Mouse (Mus musculus) liver, embryonic 18 days (tissue): ENCODE results near the gene Hgfac. TPM values are rescaled to one million over a fixed set of nuclear protein-coding genes. Genes with fewer than 3 reads are reported as not detected.

Experiments
- polyA plus RNA-seq: library from polyadenylated mRNA; depleted of rRNA; stranded (reverse); fragments of >200 nt; gene quantifications from 2 replicates; pipeline ENCODE4 v1.2.3, GENCODE M21; 2012; rRNA removed

Hgfac gene
- 354 and 413 TPM in 2 replicates for polyA plus RNA-seq

DNA sequence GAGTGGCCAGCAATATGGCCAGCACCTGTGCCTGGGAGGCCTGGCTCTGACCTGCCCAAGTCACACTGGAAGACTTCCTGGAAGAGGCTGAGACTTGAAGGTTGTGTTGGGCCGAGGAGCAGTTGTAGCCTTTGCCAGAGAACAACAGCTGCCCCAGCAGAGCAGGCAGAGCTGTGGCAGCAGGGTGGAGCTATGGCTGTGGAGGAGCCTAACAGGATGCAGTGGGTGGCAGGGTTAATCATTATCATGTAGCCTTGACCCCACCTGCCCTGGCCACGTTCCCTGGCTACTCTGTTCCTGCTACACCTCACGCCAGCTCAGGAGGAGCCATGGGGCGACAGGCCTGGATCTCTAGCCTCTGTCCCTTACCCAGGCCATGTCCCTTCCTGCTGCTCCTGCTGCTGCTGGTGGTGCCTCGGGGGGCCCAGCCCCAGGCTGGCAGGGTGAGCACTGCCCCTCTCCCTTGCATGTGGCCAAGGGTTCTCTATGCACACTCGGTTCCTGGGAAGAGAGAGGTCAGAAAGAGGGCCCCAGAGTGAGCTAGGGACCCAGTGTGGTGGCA lies at the start of gene Hgfac:
Gene Hgfac, plus strand, starts transcription at position 242 of the 562 bp plus-strand sequence.

DNA sequence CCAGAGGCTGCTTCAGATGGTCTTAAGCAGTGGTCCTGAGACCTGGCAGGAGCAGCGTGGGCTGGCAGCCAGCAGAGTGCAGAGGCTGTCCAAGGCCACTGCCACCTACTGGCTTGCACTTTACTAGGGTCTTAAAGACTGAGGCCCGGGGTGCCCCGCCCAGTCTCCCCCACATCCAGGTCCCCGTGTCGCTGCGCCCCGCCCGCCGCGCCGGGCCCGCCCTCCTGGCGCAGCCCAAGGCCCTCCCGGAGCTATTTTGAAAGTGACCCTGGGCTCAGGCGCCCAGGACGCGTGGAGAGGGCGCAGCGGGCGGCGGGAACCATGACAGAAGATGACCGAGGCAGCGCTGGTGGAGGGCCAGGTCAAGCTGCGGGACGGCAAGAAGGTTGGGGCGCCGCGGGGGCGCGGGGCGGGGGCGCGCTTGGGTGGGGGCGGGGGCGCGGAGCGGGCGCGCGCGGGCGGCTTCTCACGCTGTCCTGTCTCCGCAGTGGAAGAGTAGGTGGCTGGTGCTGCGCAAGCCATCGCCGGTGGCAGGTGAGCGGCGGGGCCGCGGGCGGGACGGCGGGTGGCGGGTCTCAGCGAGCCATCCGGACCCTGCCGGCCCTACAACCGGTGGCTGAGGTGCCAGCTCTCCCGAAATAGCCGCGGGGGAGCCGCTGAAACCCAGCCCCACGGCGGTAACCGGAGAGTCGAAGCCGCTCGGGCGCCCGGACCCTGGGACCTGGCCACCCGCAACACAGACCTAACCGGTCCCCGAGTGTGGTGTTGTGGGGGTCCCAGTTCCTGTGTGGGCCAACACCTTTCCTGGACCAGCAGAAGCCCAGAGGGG lies 15.5 kb downstream of the Hgfac start, which contains the start of gene Dok7:
Gene Dok7, plus strand, starts transcription at position 163 of the 829 bp plus-strand sequence.

Other genes starting within 250 kb of the Hgfac start
- gene Msantd1, start 133.5 kb upstream of the Hgfac start, polyA plus RNA-seq = 1.1 and 1.3 TPM in 2 replicates
- 8.0 and 10.5 TPM in 2 replicates for gene Rgs12, start 92.1 kb upstream of the Hgfac start, polyA plus RNA-seq
- gene Dok7, start 15.3 kb downstream of the Hgfac start, polyA plus RNA-seq = 0.05 and 0.07 TPM in 2 replicates
- gene Lrpap1, start 64.3 kb downstream of the Hgfac start, polyA plus RNA-seq = 26.1 and 28.1 TPM in 2 replicates
- gene Adra2c, start 236.8 kb downstream of the Hgfac start, polyA plus RNA-seq = not detected in 2 replicates